Mouse (Mus musculus) neural tube, embryonic 14.5 days (tissue): ENCODE measurements around the gene Ncor2. TPM values are rescaled to one million over a fixed set of nuclear protein-coding genes. Genes with fewer than 3 reads are reported as not detected.

ENCODE experiments used
- ATAC-seq: fragments of 200-750 bp; cut with Nextera tagmentation; 2 replicates; pipeline ENCODE4 v1.8.0; 2017; ENCODE audit warnings: low read depth, mild to moderate bottlenecking, moderate TSS enrichment, moderate library complexity
- H3K27ac ChIP-seq: fragments of 300-500 bp; sonication (generic); 2 replicates; pipeline ENCODE4 v1.5.1; 2014; ENCODE audit warnings: low read depth, mild to moderate bottlenecking, control low read depth, low read length, moderate library complexity, mixed read lengths
- H3K27me3 ChIP-seq: fragments of 300-500 bp; sonication (generic); 2 replicates; pipeline ENCODE4 v1.6.1; 2014; ENCODE audit warnings: low read length; ENCODE audit not compliant: control insufficient read depth, insufficient read depth
- H3K36me3 ChIP-seq: fragments of 300-500 bp; sonication (generic); 2 replicates; pipeline ENCODE4 v1.6.1; 2014; ENCODE audit warnings: low read length, mixed read lengths; ENCODE audit not compliant: control insufficient read depth, insufficient read depth
- H3K4me1 ChIP-seq: fragments of 300-500 bp; sonication (generic); 2 replicates; pipeline ENCODE4 v1.6.1; 2014; ENCODE audit warnings: low read length; ENCODE audit not compliant: control insufficient read depth, insufficient read depth
- H3K4me2 ChIP-seq: fragments of 300-500 bp; sonication (generic); 2 replicates; pipeline ENCODE4 v1.6.1; 2014; ENCODE audit warnings: mild to moderate bottlenecking, low read depth, low read length, control low read depth
- H3K4me3 ChIP-seq: fragments of 300-500 bp; sonication (generic); 2 replicates; pipeline ENCODE4 v1.5.1; 2014; ENCODE audit warnings: low read depth, low read length, control low read depth, mixed read lengths
- H3K9ac ChIP-seq: fragments of 300-500 bp; sonication (generic); replicated peaks from 2 replicates; pipeline ENCODE4 v1.6.1; 2014; ENCODE audit warnings: low read depth, mild to moderate bottlenecking, control low read depth, low read length, mixed read lengths
- H3K9me3 ChIP-seq: fragments of 300-500 bp; sonication (generic); 2 replicates; pipeline ENCODE4 v1.6.1; 2016; ENCODE audit warnings: low read length; ENCODE audit not compliant: control insufficient read depth
- WGBS: fragments of 180-500 bp; shearing (Covaris S2); extraction: QIAGEN DNeasy Blood & Tissue Kit; methylation state at CpG from one replicate; pipeline ENCODE4 v1.1.7; 2014; 5-methylcytosine and 5-hydroxymethylcytosine counted together
- polyA plus RNA-seq: library from polyadenylated mRNA; unstranded; fragments of >200 nt; fragmentation: Nextera tagmentation; extraction: Ambion mirVana; gene quantifications from 2 replicates; pipeline ENCODE4 v1.2.1, GENCODE M21; 2014

The Ncor2 gene
- polyA plus RNA-seq, 1 experiment from 2014 or later = 32.8 TPM

GRCm38 (mm10) chr5:125040128-125040584, 138.9 kb downstream of the Ncor2 start:
- no peak for ATAC-seq
- peaks cover 48% of the 10 kb centered on the region for H3K36me3 ChIP-seq
- 43% methylated on average over 5 of the region's 5 CpGs for WGBS

GRCm38 (mm10) chr5:125039377-125040027, 139.5 kb downstream of the Ncor2 start:
- no peak overlapping the region for H3K4me2 ChIP-seq
- 92% methylated on average over 8 of the region's 8 CpGs for WGBS
- peaks cover 3% of the 10 kb centered on the region; the same call in 1 of the 2 replicates for H3K4me1 ChIP-seq
- peaks cover 55% of the 10 kb centered on the region for H3K36me3 ChIP-seq
- no peaks in the 10 kb centered on the region for H3K27me3 ChIP-seq
- no peak overlapping the region for H3K9ac ChIP-seq
- H3K9me3 ChIP-seq = no peaks in the 10 kb centered on the region
- no peak overlapping the region for H3K4me3 ChIP-seq
- ATAC-seq = no peak
- no peak overlapping the region for H3K27ac ChIP-seq

More at GRCm38 (mm10) chr5:125040128-125040584, 138.9 kb downstream of the Ncor2 start:
- Histone ChIP-seq H3K9me3 (no peaks in the 10 kb centered on the region), H3K9ac (no peak overlapping the region), H3K27ac (no peak overlapping the region), H3K4me3 (no peak overlapping the region), H3K4me2 (no peak overlapping the region), H3K27me3 (no peaks in the 10 kb centered on the region), H3K4me1 (peaks cover 3% of the 10 kb centered on the region; the same call in 1 of the 2 replicates)

DNA sequence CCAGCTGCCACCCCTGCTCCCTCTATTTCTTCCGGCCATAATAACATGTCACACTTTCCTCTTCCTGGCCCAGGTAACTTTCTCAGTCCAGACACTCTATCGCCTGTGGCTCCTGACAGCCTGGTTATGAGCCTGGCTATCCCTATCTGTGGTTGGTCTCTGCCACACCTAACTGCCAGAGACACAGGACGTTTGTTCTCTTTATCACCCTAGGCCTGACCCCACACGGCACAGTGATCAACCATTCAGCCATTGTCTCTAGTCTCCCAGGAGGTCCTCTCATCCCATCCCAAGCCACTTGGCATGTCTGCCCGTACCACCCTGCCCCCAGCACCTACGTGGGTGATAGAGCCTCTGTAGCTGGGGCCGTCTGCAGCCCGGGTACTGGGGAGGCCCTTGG, 142.5 kb downstream of the Ncor2 start:
- no peak overlapping the region for H3K4me3 ChIP-seq
- no peak overlapping the region for H3K9ac ChIP-seq
- peaks cover 3% of the 10 kb centered on the region; the same call in 1 of the 2 replicates for H3K4me1 ChIP-seq
- no peaks in the 10 kb centered on the region for H3K27me3 ChIP-seq
- 82% methylated on average over 8 of the region's 8 CpGs for WGBS
- no peak overlapping the region for H3K27ac ChIP-seq
- no peaks in the 10 kb centered on the region for H3K9me3 ChIP-seq
- peaks cover 74% of the 10 kb centered on the region for H3K36me3 ChIP-seq
- no peak for ATAC-seq
- no peak overlapping the region for H3K4me2 ChIP-seq

DNA sequence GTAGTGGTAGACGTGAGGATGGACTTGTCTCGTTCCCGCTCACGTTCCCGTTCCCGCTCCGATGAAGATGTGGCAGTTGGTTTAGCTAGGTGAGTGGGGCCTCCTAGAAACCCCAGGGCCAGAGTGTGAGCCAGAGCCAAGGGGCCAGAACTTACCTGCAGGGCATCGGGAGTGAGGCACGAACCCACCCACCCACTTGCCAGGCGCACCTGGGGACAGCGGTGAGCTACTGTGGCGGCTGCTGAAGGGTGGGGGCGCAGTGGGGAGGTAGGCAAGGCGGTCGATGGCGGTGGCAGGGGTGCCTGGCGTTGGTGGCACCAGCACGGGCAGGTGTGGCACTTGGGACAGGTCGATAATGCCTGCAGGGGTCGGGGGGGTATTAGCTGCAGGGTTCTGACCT, 150.1 kb downstream of the Ncor2 start:
- Histone ChIP-seq H3K4me3 (no peak overlapping the region), H3K4me2 (no peak overlapping the region), H3K27ac (no peak overlapping the region), H3K36me3 (peaks cover 88% of the 10 kb centered on the region), H3K9me3 (no peaks in the 10 kb centered on the region), H3K4me1 (no peaks in the 10 kb centered on the region), H3K9ac (no peak overlapping the region), H3K27me3 (no peaks in the 10 kb centered on the region)
- 98% methylated on average over 20 of the region's 20 CpGs for WGBS
- ATAC-seq = no peak

- no peaks in the 10 kb centered on the region for H3K27me3 ChIP-seq
- no peaks in the 10 kb centered on the region for H3K4me1 ChIP-seq
- no peak for ATAC-seq
- H3K9ac ChIP-seq = no peak overlapping the region
- H3K4me3 ChIP-seq = no peak overlapping the region
- H3K9me3 ChIP-seq = no peaks in the 10 kb centered on the region
- WGBS = 94% methylated on average over 15 of the region's 15 CpGs
- H3K36me3 ChIP-seq = peaks cover 88% of the 10 kb centered on the region
- no peak overlapping the region for H3K27ac ChIP-seq
- H3K4me2 ChIP-seq = no peak overlapping the region
Observed at GRCm38 (mm10) chr5:125028371-125028770, 150.6 kb downstream of the Ncor2 start.

GRCm38 (mm10) chr5:125024002-125024401, 155.0 kb downstream of the Ncor2 start:
- Histone ChIP-seq H3K9me3 (no peaks in the 10 kb centered on the region), H3K4me1 (no peaks in the 10 kb centered on the region), H3K27ac (no peak overlapping the region), H3K36me3 (peaks cover 62% of the 10 kb centered on the region), H3K9ac (no peak overlapping the region), H3K4me2 (no peak overlapping the region), H3K4me3 (no peak overlapping the region), H3K27me3 (no peaks in the 10 kb centered on the region)
- WGBS = 85% methylated on average over 14 of the region's 14 CpGs
- ATAC-seq = no peak

GRCm38 (mm10) chr5:125021298-125021697, 157.7 kb downstream of the Ncor2 start:
- no peaks in the 10 kb centered on the region for H3K9me3 ChIP-seq
- H3K36me3 ChIP-seq = peaks cover 68% of the 10 kb centered on the region
- H3K4me1 ChIP-seq = no peaks in the 10 kb centered on the region
- H3K27me3 ChIP-seq = no peaks in the 10 kb centered on the region
- no peak overlapping the region for H3K27ac ChIP-seq
- no peak overlapping the region for H3K4me2 ChIP-seq
- WGBS = 94% methylated on average over 11 of the region's 11 CpGs
- no peak overlapping the region for H3K9ac ChIP-seq
- no peak for ATAC-seq
- no peak overlapping the region for H3K4me3 ChIP-seq

- Histone ChIP-seq H3K36me3 (peaks cover 52% of the 10 kb centered on the region), H3K9me3 (no peaks in the 10 kb centered on the region)
Observed at GRCm38 (mm10) chr5:125019099-125019498, 159.9 kb downstream of the Ncor2 start.

GRCm38 (mm10) chr5:125017332-125017731, 161.7 kb downstream of the Ncor2 start:
- no peak overlapping the region for H3K9ac ChIP-seq
- 66% methylated on average over 15 of the region's 15 CpGs for WGBS
- ATAC-seq = no peak
- no peak overlapping the region for H3K4me3 ChIP-seq
- H3K4me2 ChIP-seq = no peak overlapping the region
- no peak overlapping the region for H3K27ac ChIP-seq
- no peaks in the 10 kb centered on the region for H3K27me3 ChIP-seq
- H3K9me3 ChIP-seq = no peaks in the 10 kb centered on the region
- H3K36me3 ChIP-seq = peaks cover 35% of the 10 kb centered on the region
- no peaks in the 10 kb centered on the region for H3K4me1 ChIP-seq

More at GRCm38 (mm10) chr5:125019099-125019498, 159.9 kb downstream of the Ncor2 start:
- no peak overlapping the region for H3K4me3 ChIP-seq
- 0 out of 2 replicates have a peak, but pooled peaks have one; percentile 22 for ATAC-seq
- H3K4me1 ChIP-seq = no peaks in the 10 kb centered on the region
- no peak overlapping the region for H3K9ac ChIP-seq
- WGBS = 84% methylated on average over 5 of the region's 5 CpGs
- no peak overlapping the region for H3K4me2 ChIP-seq
- H3K27me3 ChIP-seq = no peaks in the 10 kb centered on the region
- no peak overlapping the region for H3K27ac ChIP-seq
